Mouse (Mus musculus): ENCODE results near the gene Nek3. TPM values are rescaled to one million over a fixed set of nuclear protein-coding genes. Genes with fewer than 3 reads are reported as not detected.

The Nek3 gene
- total RNA-seq (2014; rRNA removed) = 1.5 and 3.2 TPM in 2 replicates
- 6.9 and 7.1 TPM in 2 replicates for polyA plus RNA-seq (2015; fragmentation: Nextera tagmentation; extraction: Ambion mirVana)

GRCm38 (mm10) chr8:22166080-22166603, at the start of gene Nek3:
Nek3 (minus strand) TSS chr8:22166435.
- peak; percentile 74 for TF ChIP-seq CTCF (IDR thresholded peaks at IDR 0.05; ENCODE audit: low read depth)
- H3K27ac ChIP-seq = peak within 1 kb of the TSS; percentile 83
- peak within 1 kb of the TSS; percentile 68 for H3K9ac ChIP-seq (replicated peaks; ENCODE audit: low read length)
- H3K27me3 ChIP-seq (ENCODE audit: insufficient read depth, low read length) = no peaks in the 10 kb centered on the region
- DNase-seq (ENCODE audit: low spot score) (peak; percentile 96), ATAC-seq (peak; percentile 99)
- no peaks in the 10 kb centered on the region for H3K4me1 ChIP-seq (ENCODE audit: insufficient read depth, low read length)
- peak within 1 kb of the TSS; percentile 65 for H3K4me2 ChIP-seq (ENCODE audit: low read depth, low read length)
- WGBS = under 1% methylated on average over 41 of the region's 43 CpGs
- H3K4me3 ChIP-seq (ENCODE audit: low read length) = peak within 1 kb of the TSS; percentile 63
- H3K9me3 ChIP-seq (ENCODE audit: low read length) = no peaks in the 10 kb centered on the region
- H3K36me3 ChIP-seq (ENCODE audit: insufficient read depth, low read length) = no peaks in the 10 kb centered on the region

GRCm38 (mm10) chr8:22214826-22215225, 48.6 kb upstream of the Nek3 start:
- H3K9ac ChIP-seq (replicated peaks; ENCODE audit: low read length) = no peak overlapping the region
- no peak overlapping the region for H3K4me3 ChIP-seq (ENCODE audit: low read length)
- no peaks in the 10 kb centered on the region for H3K4me1 ChIP-seq (ENCODE audit: insufficient read depth, low read length)
- H3K9me3 ChIP-seq (ENCODE audit: low read length) = no peaks in the 10 kb centered on the region
- peaks cover 58% of the 10 kb centered on the region for H3K36me3 ChIP-seq (ENCODE audit: insufficient read depth, low read length)
- no peak for ATAC-seq
- no peak for DNase-seq (ENCODE audit: low spot score)
- WGBS = 96% methylated on average over 10 of the region's 10 CpGs
- no peaks in the 10 kb centered on the region for H3K27me3 ChIP-seq (ENCODE audit: insufficient read depth, low read length)
- no peak overlapping the region for H3K4me2 ChIP-seq (ENCODE audit: low read depth, low read length)
- no peak overlapping the region for H3K27ac ChIP-seq
- no peak for TF ChIP-seq CTCF (IDR thresholded peaks at IDR 0.05; ENCODE audit: low read depth)

- Histone ChIP-seq H3K36me3 (ENCODE audit: insufficient read depth, low read length) (peaks cover 36% of the 10 kb centered on the region; the same call in 1 of the 2 replicates), H3K4me1 (ENCODE audit: insufficient read depth, low read length) (no peaks in the 10 kb centered on the region), H3K27me3 (ENCODE audit: insufficient read depth, low read length) (no peaks in the 10 kb centered on the region), H3K4me2 (ENCODE audit: low read depth, low read length) (no peak overlapping the region), H3K9ac (replicated peaks; ENCODE audit: low read length) (no peak overlapping the region), H3K4me3 (ENCODE audit: low read length) (no peak overlapping the region), H3K9me3 (ENCODE audit: low read length) (no peaks in the 10 kb centered on the region), H3K27ac (no peak overlapping the region)
- DNase-seq (ENCODE audit: low spot score) (no peak), ATAC-seq (no peak)
- 79% methylated on average over 5 of the region's 5 CpGs for whole genome bisulfite sequencing
- TF ChIP-seq CTCF (IDR thresholded peaks at IDR 0.05; ENCODE audit: low read depth) = no peak
Measured at GRCm38 (mm10) chr8:22209012-22209411, 42.8 kb upstream of the Nek3 start.

- no peaks in the 10 kb centered on the region for H3K4me1 ChIP-seq (ENCODE audit: insufficient read depth, low read length)
- TF ChIP-seq CTCF (IDR thresholded peaks at IDR 0.05; ENCODE audit: low read depth) = no peak
- DNase-seq (ENCODE audit: low spot score) (no peak), ATAC-seq (no peak)
- no peak overlapping the region for H3K4me2 ChIP-seq (ENCODE audit: low read depth, low read length)
- H3K36me3 ChIP-seq (ENCODE audit: insufficient read depth, low read length) = peaks cover 30% of the 10 kb centered on the region; the same call in 1 of the 2 replicates
- H3K27me3 ChIP-seq (ENCODE audit: insufficient read depth, low read length) = no peaks in the 10 kb centered on the region
- H3K9ac ChIP-seq (replicated peaks; ENCODE audit: low read length) = no peak overlapping the region
- 86% methylated on average over 4 of the region's 4 CpGs for WGBS
- H3K4me3 ChIP-seq (ENCODE audit: low read length) = no peak overlapping the region
- no peak overlapping the region for H3K27ac ChIP-seq
- no peaks in the 10 kb centered on the region for H3K9me3 ChIP-seq (ENCODE audit: low read length)
Measured at GRCm38 (mm10) chr8:22207535-22207934, 41.3 kb upstream of the Nek3 start.

- Histone ChIP-seq H3K9ac (replicated peaks; ENCODE audit: low read length) (no peak overlapping the region), H3K9me3 (ENCODE audit: low read length) (no peaks in the 10 kb centered on the region), H3K4me3 (ENCODE audit: low read length) (no peak overlapping the region), H3K27me3 (ENCODE audit: insufficient read depth, low read length) (no peaks in the 10 kb centered on the region), H3K27ac (no peak overlapping the region), H3K4me1 (ENCODE audit: insufficient read depth, low read length) (no peaks in the 10 kb centered on the region), H3K4me2 (ENCODE audit: low read depth, low read length) (no peak overlapping the region), H3K36me3 (ENCODE audit: insufficient read depth, low read length) (peaks cover 25% of the 10 kb centered on the region; the same call in 1 of the 2 replicates)
- ATAC-seq = no peak
- peak; percentile 20; the same call in 1 of the 2 replicates for TF ChIP-seq CTCF (IDR thresholded peaks at IDR 0.05; ENCODE audit: low read depth)
- WGBS = 97% methylated on average over 8 of the region's 8 CpGs
- no peak for DNase-seq (ENCODE audit: low spot score)
Measured at GRCm38 (mm10) chr8:22199481-22199880, 33.2 kb upstream of the Nek3 start.

- Histone ChIP-seq H3K36me3 (ENCODE audit: insufficient read depth, low read length) (peaks cover 21% of the 10 kb centered on the region; the same call in 1 of the 2 replicates), H3K9me3 (ENCODE audit: low read length) (no peaks in the 10 kb centered on the region), H3K4me2 (ENCODE audit: low read depth, low read length) (no peak overlapping the region), H3K4me3 (ENCODE audit: low read length) (no peak overlapping the region), H3K27ac (no peak overlapping the region), H3K9ac (replicated peaks; ENCODE audit: low read length) (no peak overlapping the region), H3K27me3 (ENCODE audit: insufficient read depth, low read length) (no peaks in the 10 kb centered on the region), H3K4me1 (ENCODE audit: insufficient read depth, low read length) (peaks cover 5% of the 10 kb centered on the region; the same call in 1 of the 2 replicates)
- no peak for TF ChIP-seq CTCF (IDR thresholded peaks at IDR 0.05; ENCODE audit: low read depth)
- WGBS = 87% methylated on average over 6 of the region's 6 CpGs
- ATAC-seq (no peak), DNase-seq (ENCODE audit: low spot score) (no peak)
Measured at GRCm38 (mm10) chr8:22197914-22198313, 31.7 kb upstream of the Nek3 start.

- peaks cover 5% of the 10 kb centered on the region; the same call in 1 of the 2 replicates for H3K4me1 ChIP-seq (ENCODE audit: insufficient read depth, low read length)
- H3K4me2 ChIP-seq (ENCODE audit: low read depth, low read length) = peak overlapping the region; percentile 86
- no peak for TF ChIP-seq CTCF (IDR thresholded peaks at IDR 0.05; ENCODE audit: low read depth)
- peak overlapping the region; percentile 83 for H3K4me3 ChIP-seq (ENCODE audit: low read length)
- peak; percentile 14 for DNase-seq (ENCODE audit: low spot score)
- H3K27ac ChIP-seq = peak overlapping the region; percentile 98
- no peaks in the 10 kb centered on the region for H3K9me3 ChIP-seq (ENCODE audit: low read length)
- 12% methylated on average over 12 of the region's 12 CpGs for WGBS
- no peaks in the 10 kb centered on the region for H3K36me3 ChIP-seq (ENCODE audit: insufficient read depth, low read length)
- no peaks in the 10 kb centered on the region for H3K27me3 ChIP-seq (ENCODE audit: insufficient read depth, low read length)
- peak overlapping the region; percentile 93 for H3K9ac ChIP-seq (replicated peaks; ENCODE audit: low read length)
- no peak for ATAC-seq
Measured at GRCm38 (mm10) chr8:22193432-22194010, 27.3 kb upstream of the Nek3 start.
